Mouse (Mus musculus): Measurements from ENCODE around the gene Zscan2.

Zscan2 gene

DNA sequence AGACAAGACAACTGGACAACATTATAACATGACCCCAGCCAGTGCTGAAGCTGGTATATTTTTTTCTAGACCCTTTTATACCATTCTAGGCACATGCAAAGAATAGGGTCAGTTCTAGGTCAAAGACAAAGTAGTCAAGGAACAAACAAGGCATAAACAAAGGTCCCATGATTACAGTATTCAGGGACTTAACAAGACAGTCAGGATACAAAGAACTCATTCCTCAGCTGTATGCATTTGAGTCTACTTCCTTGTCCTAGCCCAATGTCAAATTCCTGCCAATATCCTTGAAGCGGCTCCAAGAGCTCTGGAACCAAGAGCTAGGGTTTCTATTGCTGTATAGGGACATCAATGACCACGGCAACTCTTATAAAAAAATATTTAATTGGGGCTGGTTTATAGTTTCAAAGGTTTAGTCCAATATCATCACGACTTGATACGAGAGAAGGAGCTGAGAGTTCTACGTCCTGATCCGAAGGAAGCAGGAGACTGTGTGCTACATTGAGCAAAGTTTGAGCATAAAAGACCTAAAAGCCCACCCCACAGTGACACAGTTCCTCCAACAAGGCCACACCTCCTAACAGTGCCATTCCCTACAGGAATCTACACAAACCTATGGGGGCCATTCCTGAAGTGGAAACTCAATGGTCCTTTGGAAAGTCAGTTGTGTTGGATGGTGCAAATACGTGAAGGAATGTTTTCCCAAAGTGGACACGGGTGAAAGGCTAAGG lies 16.6 kb upstream of the Zscan2 start:
- peak; percentile 96 for DNase-seq (ENCODE audit: low read depth, low spot score)

- peak; percentile 58 for DNase-seq (ENCODE audit: low read depth, low spot score)
Observed at GRCm38 (mm10) chr7:80844691-80845090, 16.0 kb upstream of the Zscan2 start.

GRCm38 (mm10) chr7:80845621-80846279 lies 15.0 kb upstream of the Zscan2 start:
- DNase-seq (ENCODE audit: low read depth, low spot score) = peak; percentile 96

GRCm38 (mm10) chr7:80846280-80846678 lies 14.4 kb upstream of the Zscan2 start:
- DNase-seq (ENCODE audit: low read depth, low spot score) = no peak

DNA sequence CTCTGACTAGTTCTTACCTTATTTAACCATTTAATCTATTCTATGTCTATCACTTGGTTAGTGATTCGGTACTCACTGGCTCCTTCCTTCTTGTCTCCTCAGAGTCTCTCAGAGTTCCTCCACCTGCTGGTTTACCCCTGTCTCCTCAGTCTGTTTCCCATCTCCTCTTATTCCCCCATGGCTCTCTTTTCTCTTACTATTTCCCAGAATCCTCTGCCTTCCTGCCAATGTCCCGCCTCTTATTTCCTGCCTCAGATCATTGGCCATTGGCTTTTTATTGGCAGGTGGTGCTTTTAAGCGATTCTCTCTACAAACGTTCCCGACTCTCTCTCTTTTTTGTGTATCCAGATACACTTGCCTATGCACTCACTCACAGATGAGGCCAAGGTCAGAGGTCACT lies 14.0 kb upstream of the Zscan2 start:
- peak; percentile 94 for DNase-seq (ENCODE audit: low read depth, low spot score)

GRCm38 (mm10) chr7:80849267-80849666 lies 11.5 kb upstream of the Zscan2 start:
- DNase-seq (ENCODE audit: low read depth, low spot score) = no peak

GRCm38 (mm10) chr7:80849710-80850109 lies 11.0 kb upstream of the Zscan2 start:
- DNase-seq (ENCODE audit: low read depth, low spot score) = peak; percentile 85

DNA sequence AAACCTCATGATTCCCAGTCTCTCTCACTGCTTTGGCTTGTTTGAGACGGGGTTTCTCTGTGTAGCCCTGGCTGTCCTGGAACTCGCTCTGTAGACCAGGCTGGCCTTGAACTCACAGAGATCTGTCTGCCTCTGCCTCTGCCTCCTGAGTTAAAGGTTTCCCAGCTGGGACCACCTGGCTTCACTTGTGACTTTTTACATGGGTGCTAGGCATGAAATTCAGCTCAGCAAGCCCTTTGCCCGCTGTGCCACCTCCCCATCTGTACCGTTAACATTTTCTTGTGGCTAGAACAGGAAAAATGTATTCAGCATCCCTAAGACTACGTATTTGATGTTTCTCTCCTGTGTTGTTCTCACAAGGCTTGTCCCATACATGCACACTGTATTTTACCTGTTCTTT lies 10.2 kb upstream of the Zscan2 start:
- no peak for DNase-seq (ENCODE audit: low read depth, low spot score)

- DNase-seq (ENCODE audit: low read depth, low spot score) = peak; percentile 46
Observed at GRCm38 (mm10) chr7:80853218-80853617, 7.5 kb upstream of the Zscan2 start.

- DNase-seq (ENCODE audit: low read depth, low spot score) = no peak
Observed at GRCm38 (mm10) chr7:80855316-80855715, 5.4 kb upstream of the Zscan2 start.

GRCm38 (mm10) chr7:80857181-80857580 lies 3.5 kb upstream of the Zscan2 start:
- DNase-seq (ENCODE audit: low read depth, low spot score) = peak; percentile 88

DNA sequence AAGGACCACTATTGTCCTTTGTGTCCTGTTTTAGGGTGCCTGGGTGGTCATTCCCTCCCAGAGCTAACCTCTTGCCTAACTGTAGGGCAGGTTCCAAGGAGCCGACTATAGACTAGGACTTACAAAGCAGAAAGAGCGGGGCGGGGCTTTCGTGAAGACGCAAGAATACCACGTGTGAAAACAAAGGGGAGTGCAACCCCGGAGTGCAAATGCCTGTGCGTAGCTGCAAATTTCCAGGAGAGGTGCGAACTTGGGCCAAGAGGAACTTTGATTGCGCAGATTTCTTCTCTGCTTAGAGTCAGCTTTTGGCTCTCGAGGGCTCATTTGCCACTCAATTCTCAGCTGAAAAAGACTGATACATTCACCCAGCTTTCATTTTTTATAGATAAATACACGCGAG lies 493 bp upstream of the Zscan2 start:
- DNase-seq (ENCODE audit: low read depth, low spot score) = peak; percentile 92

DNA sequence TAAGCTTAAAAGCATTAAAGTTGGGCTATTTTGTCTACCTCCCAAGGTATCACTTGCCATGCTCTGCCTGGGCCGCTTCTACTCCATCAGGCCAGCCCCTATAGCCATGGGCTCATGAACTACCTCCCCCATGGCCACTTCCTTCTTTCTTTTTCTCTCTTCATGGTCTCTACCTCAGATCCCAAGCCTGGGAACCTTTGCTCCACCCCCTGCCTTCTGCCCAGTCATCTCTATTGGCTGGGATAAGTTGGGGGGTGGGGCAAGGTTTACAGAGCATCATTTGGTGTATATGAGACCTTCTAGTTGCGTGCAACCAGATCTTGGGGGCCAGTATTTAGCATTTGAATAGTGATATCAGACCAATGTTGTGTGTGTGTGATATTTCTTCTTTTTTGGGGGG lies 1.8 kb downstream of the Zscan2 start:
- peak; percentile 72 for DNase-seq (ENCODE audit: low read depth, low spot score)

DNA sequence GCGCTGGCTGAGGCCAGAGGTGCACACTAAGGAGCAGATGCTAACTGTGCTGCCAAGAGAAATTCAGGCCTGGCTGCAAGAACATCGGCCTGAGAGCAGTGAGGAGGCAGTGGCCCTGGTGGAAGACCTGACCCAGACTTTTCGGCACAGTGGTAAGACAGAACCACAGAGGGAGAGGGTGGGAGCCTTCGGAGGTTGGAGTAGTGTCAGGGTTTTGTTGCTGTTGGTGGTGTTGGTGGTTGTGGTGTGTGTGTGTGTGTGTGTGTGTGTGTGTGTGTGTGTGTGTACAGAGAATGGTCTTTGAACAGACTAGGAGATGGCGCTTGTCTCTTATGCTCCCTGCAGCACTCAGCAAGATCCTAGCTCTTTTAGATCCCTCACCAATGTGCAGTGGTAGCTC lies 2.8 kb downstream of the Zscan2 start:
- DNase-seq (ENCODE audit: low read depth, low spot score) = no peak

DNA sequence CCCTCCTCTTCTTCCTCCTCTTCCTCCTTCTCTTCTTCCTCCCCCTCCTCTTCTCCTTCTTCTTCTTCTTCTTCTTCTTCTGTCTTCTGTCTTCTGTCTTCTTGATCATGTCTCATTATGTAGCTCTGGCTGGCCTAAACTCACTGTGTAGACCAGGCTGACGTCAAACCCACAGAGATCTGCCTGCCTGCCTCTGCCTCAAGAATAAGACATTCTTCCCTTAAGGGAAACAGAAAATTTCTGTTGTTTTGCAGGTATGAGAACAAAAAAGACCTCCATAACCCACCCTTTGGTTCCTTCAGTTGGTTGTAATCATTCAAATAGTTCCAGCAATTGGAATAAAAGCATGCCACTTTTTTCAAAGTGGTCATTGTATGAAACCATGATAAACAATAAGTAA lies 3.4 kb downstream of the Zscan2 start:
- no peak for DNase-seq (ENCODE audit: low read depth, low spot score)

GRCm38 (mm10) chr7:80864831-80865230 lies 4.1 kb downstream of the Zscan2 start:
- no peak for DNase-seq (ENCODE audit: low read depth, low spot score)

- DNase-seq (ENCODE audit: low read depth, low spot score) = no peak
Observed at GRCm38 (mm10) chr7:80865521-80865920, 4.8 kb downstream of the Zscan2 start.

GRCm38 (mm10) chr7:80866514-80867147 lies 5.9 kb downstream of the Zscan2 start:
- no peak for DNase-seq (ENCODE audit: low read depth, low spot score)

DNA sequence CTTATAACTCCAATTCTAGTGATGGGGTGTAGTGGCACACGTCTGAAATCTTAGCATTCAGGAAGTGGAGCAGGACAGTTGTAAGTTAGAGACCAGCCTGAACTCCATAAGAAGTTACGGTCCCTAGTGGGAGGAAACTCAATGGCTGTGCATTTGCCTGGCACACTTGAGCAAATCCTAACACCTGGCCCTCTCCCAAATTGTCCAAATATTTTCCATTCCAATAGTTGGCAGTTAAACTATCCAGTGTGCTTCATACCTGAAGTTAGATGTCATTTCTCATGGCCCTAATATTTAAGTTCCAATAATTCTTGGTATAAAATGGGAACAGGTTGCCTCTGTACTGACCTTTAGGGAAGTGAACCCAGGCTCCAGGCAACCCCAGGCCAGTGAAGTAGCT lies 8.0 kb downstream of the Zscan2 start:
- no peak for DNase-seq (ENCODE audit: low read depth, low spot score)

- no peak for DNase-seq (ENCODE audit: low read depth, low spot score)
Observed at GRCm38 (mm10) chr7:80873038-80873437, 12.3 kb downstream of the Zscan2 start.

- peak; percentile 56 for DNase-seq (ENCODE audit: low read depth, low spot score)
Observed at GRCm38 (mm10) chr7:80873631-80874030, 12.9 kb downstream of the Zscan2 start.

DNA sequence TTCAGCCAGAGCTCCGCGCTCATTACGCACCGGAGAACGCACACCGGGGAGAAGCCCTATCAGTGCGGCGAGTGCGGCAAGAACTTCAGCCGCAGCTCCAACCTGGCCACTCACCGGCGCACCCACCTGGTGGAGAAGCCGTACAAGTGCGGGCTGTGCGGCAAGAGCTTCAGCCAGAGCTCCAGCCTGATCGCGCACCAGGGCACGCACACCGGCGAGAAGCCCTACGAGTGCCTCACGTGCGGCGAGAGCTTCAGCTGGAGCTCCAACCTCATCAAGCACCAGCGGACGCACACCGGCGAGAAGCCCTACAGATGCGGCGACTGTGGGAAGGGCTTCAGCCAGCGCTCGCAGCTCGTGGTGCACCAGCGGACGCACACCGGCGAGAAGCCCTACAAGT lies 15.0 kb downstream of the Zscan2 start:
- DNase-seq (ENCODE audit: low read depth, low spot score) = peak; percentile 77

Data from R1 (cell line).